In the genomic region with DNA sequence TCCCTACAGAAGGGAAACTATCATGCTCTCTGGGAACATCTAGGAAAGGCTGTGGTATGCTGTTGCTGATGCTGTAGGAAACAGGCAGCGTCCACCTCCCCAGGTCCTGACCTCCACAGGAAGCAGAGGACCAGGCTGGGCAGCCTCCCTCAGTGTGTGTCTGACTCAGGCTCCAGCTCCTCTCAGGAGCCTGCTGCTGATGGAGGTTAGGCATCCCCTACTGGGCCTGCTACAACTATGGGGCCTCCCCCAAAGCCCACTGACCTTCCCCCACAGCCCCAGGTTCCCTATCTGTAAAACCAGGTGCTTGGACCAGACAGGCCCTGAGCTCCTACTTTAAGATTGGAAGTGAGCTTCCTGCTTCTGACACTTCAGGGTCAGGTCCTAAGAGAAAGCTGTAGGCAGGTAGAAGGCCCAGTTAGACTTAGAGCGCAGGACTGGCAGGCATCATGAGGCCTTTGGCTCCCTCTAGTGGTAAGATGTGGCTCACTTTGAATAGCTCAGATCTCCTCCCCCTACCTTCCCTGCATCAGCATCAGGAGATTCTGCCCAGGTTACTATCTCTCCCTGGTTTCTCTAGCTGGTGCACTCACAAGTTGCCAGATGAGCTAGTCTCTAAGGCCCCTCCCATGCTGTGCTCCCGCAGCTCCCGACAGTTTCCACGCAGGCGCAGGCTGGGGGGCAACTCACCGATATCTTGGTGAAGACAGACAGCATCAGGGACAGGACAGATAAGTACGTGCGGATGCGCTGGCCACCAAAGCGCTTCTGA, we compare ENCODE assay signal across 9 mouse cellular contexts. TPM values are rescaled to one million over a fixed set of nuclear protein-coding genes. Genes with fewer than 3 reads are reported as not detected.
DNase-seq lines count a peak whose midpoint lies in the region; ATAC-seq and TF ChIP-seq lines count a peak whose summit lies in the region.
"Had no signal": no experiment of that assay in that cellular context is flagged by ENCODE, and none has a peak within 500 bp of the region (broad histone marks: within the 10 kb centered on the region; RNA-seq: fewer than 3 reads in every experiment).

No protein-coding gene starts in this region.

- peak; percentile 88 for DNase-seq in ES-CJ7 (ENCODE audit: low read depth, low spot score)
- DNase-seq in c-Kit-positive CD71-positive TER-119-positive erythroid progenitor cells, embryonic 14.5 days (ENCODE audit: low spot score): peak; percentile 81
- peak; percentile 71 to 84 for DNase-seq in heart, postnatal 14 days
- peak; percentile 64 to 79 for DNase-seq in kidney, postnatal 4 days
- DNase-seq in liver, embryonic 14.5 days (ENCODE audit: low read depth in 3 of 3, low spot score in 3 of 3): peak; percentile 55 to 62 (median 58)
- DNase-seq in thymus, adult 18-20 months: peak; percentile 26 to 37

- TF ChIP-seq EP300 in liver, embryonic 14.5 days (IDR thresholded peaks at IDR 0.05; ENCODE audit: low read depth): no peak

- no peak overlapping the region for H3K4me3 ChIP-seq in forebrain, embryonic 13.5 days
- H3K4me3 ChIP-seq in liver, embryonic 14.5 days (ENCODE audit: insufficient read depth in 1 of 2, low read depth in 2 of 2, low read length in 2 of 2): no peak overlapping the region
- no peak overlapping the region for H3K4me3 ChIP-seq in neural tube, embryonic 14.5 days (ENCODE audit: low read depth, low read length)

- H3K4me2 ChIP-seq in forebrain, embryonic 13.5 days: no peak overlapping the region
- H3K4me2 ChIP-seq in liver, embryonic 14.5 days (ENCODE audit: low read depth): no peak overlapping the region
- no peak overlapping the region for H3K4me2 ChIP-seq in neural tube, embryonic 14.5 days (ENCODE audit: low read depth, low read length)

- H3K27me3 ChIP-seq in forebrain, embryonic 13.5 days: no peaks in the 10 kb centered on the region
- no peaks in the 10 kb centered on the region for H3K27me3 ChIP-seq in liver, embryonic 14.5 days (ENCODE audit: control insufficient read depth, insufficient read depth, low read length)
- H3K27me3 ChIP-seq in neural tube, embryonic 14.5 days (ENCODE audit: control insufficient read depth, insufficient read depth, low read length): no peaks in the 10 kb centered on the region

- intact Hi-C loops in heart, postnatal 14 days (cut with DNase I): loop anchor here (1.0 to 5.0 kb wide), 6 partner anchors 48 to 297 kb away; no protein-coding TSS in a partner anchor

- H3K9ac ChIP-seq in forebrain, embryonic 13.5 days: no peak overlapping the region
- H3K9ac ChIP-seq in liver, embryonic 14.5 days (replicated peaks): no peak overlapping the region
- H3K9ac ChIP-seq in neural tube, embryonic 14.5 days (replicated peaks; ENCODE audit: low read depth, low read length): no peak overlapping the region

- no peak overlapping the region for H3K27ac ChIP-seq in forebrain, embryonic 13.5 days
- H3K27ac ChIP-seq in liver, embryonic 14.5 days: no peak overlapping the region
- H3K27ac ChIP-seq in neural tube, embryonic 14.5 days (ENCODE audit: low read depth, low read length): no peak overlapping the region
- H3K27ac ChIP-seq: macrophage had no signal

- H3K4me1 ChIP-seq in forebrain, embryonic 13.5 days: peaks cover 4% of the 10 kb centered on the region; the same call in 1 of the 2 replicates
- H3K4me1 ChIP-seq in liver, embryonic 14.5 days (replicated peaks; ENCODE audit: control insufficient read depth in 2 of 2, insufficient read depth in 2 of 2, low read length in 1 of 2): no peaks in the 10 kb centered on the region
- no peaks in the 10 kb centered on the region for H3K4me1 ChIP-seq in neural tube, embryonic 14.5 days (ENCODE audit: control insufficient read depth, insufficient read depth, low read length)

- peak; percentile 79 for ATAC-seq in forebrain, embryonic 13.5 days
- ATAC-seq in liver, embryonic 14.5 days (ENCODE audit: insufficient read depth): peak; percentile 71
- peak; percentile 85 for ATAC-seq in neural tube, embryonic 14.5 days (ENCODE audit: low read depth)

- 48% methylated on average over 11 of the region's 11 CpGs for WGBS in forebrain, embryonic 13.5 days
- WGBS in liver, embryonic 14.5 days (ENCODE audit: insufficient replicate concordance): 25% methylated on average over 11 of the region's 11 CpGs
- 41% methylated on average over 11 of the region's 11 CpGs for WGBS in neural tube, embryonic 14.5 days

- peak; percentile 94 for TF ChIP-seq CTCF in liver, embryonic 14.5 days (IDR thresholded peaks at IDR 0.05; ENCODE audit: low read depth)

- H3K36me3 ChIP-seq in forebrain, embryonic 13.5 days (ENCODE audit: poor library complexity, severe bottlenecking): no peaks in the 10 kb centered on the region
- no peaks in the 10 kb centered on the region for H3K36me3 ChIP-seq in liver, embryonic 14.5 days (replicated peaks; ENCODE audit: control insufficient read depth, insufficient read depth, low read depth)
- H3K36me3 ChIP-seq in neural tube, embryonic 14.5 days (ENCODE audit: control insufficient read depth, insufficient read depth, low read length): no peaks in the 10 kb centered on the region

- H3K9me3 ChIP-seq in forebrain, embryonic 13.5 days (replicated peaks): no peaks in the 10 kb centered on the region
- H3K9me3 ChIP-seq in liver, embryonic 14.5 days (ENCODE audit: control insufficient read depth, low read length): no peaks in the 10 kb centered on the region
- H3K9me3 ChIP-seq in neural tube, embryonic 14.5 days (ENCODE audit: control insufficient read depth, low read length): no peaks in the 10 kb centered on the region

RNA-seq across cellular contexts. Expression of a gene that starts 6.1 kb away (rescaled TPM):
- polyA plus RNA-seq in forebrain, embryonic 13.5 days (2015; fragmentation: Nextera tagmentation; extraction: Ambion mirVana): not detected in 2 replicates
- total RNA-seq in heart, postnatal 14 days (2021): not detected
- not detected in 2 replicates for polyA plus RNA-seq in liver, embryonic 14.5 days (2012; rRNA removed)
- polyA plus RNA-seq in liver, embryonic 14.5 days (2014; fragmentation: Nextera tagmentation; extraction: Ambion mirVana): not detected in 2 replicates
- polyA plus RNA-seq in neural tube, embryonic 14.5 days (2014; fragmentation: Nextera tagmentation; extraction: Ambion mirVana): not detected in 2 replicates
- polyA plus RNA-seq: macrophage had no signal

RNA-seq across cellular contexts. Expression of a gene that starts 30.6 kb away (rescaled TPM):
- polyA plus RNA-seq in forebrain, embryonic 13.5 days (2015; fragmentation: Nextera tagmentation; extraction: Ambion mirVana): 0.32 and 0.33 TPM in 2 replicates
- total RNA-seq in heart, postnatal 14 days (2021): under 1 TPM; 0.07 to 0.24 TPM
- 3.9 and 4.4 TPM in 2 replicates for polyA plus RNA-seq in liver, embryonic 14.5 days (2012; rRNA removed)
- polyA plus RNA-seq in liver, embryonic 14.5 days (2014; fragmentation: Nextera tagmentation; extraction: Ambion mirVana): 4.4 and 5.4 TPM in 2 replicates
- polyA plus RNA-seq in neural tube, embryonic 14.5 days (2014; fragmentation: Nextera tagmentation; extraction: Ambion mirVana): 0.15 and 0.23 TPM in 2 replicates
- polyA plus RNA-seq: macrophage had no signal

RNA-seq across cellular contexts. Expression of a gene that starts 47.4 kb away (rescaled TPM):
- polyA plus RNA-seq in forebrain, embryonic 13.5 days (2015; fragmentation: Nextera tagmentation; extraction: Ambion mirVana): 66.0 and 69.6 TPM in 2 replicates
- total RNA-seq in heart, postnatal 14 days (2021): 1 to 10 TPM; 6.4 to 7.0 TPM
- polyA plus RNA-seq in liver, embryonic 14.5 days (2012; rRNA removed): 5.5 and 6.9 TPM in 2 replicates
- polyA plus RNA-seq in liver, embryonic 14.5 days (2014; fragmentation: Nextera tagmentation; extraction: Ambion mirVana): 6.1 TPM in 2 replicates
- 41.6 and 46.4 TPM in 2 replicates for polyA plus RNA-seq in neural tube, embryonic 14.5 days (2014; fragmentation: Nextera tagmentation; extraction: Ambion mirVana)

Comparison
In these comparisons a context has a peak if more than half of its experiments do, and no peak if none do; other contexts are left out.
1. DNase-seq: peak in every context shown above with its lines; median percentile 88 in ES-CJ7; 81 in c-Kit-positive CD71-positive TER-119-positive erythroid progenitor cells, embryonic 14.5 days; 78 in heart, postnatal 14 days; 72 in kidney, postnatal 4 days; 58 in liver, embryonic 14.5 days; 32 in thymus, adult 18-20 months.